Mouse (Mus musculus) CH12.LX (cell line): ENCODE measurements at regions not wholly inside any gene's neighbourhood (a gene's known extent, or its start where the extent isn't known, plus 50 kb on each side); places are given as distances from the start of the nearest gene placed in this dataset.

Source experiments
- DNase-seq: peaks from one replicate; pipeline ENCODE4 v3.0.0-alpha.2; 2013; ENCODE audit errors: extremely low read depth
- H3K27ac ChIP-seq: 2 replicates; pipeline ENCODE4 v1.5.1; 2012; ENCODE audit warnings: low read depth, mild to moderate bottlenecking, control low read depth, moderate library complexity; ENCODE audit not compliant: insufficient read depth
- H3K27me3 ChIP-seq: replicated peaks from 2 replicates; pipeline ENCODE3; 2012; ENCODE audit warnings: inconsistent platforms
- H3K36me3 ChIP-seq, 2 experiments: replicated peaks in 1 of 2; 2 replicates each; pipeline versions ENCODE3 to v1.6.1; 2012; ENCODE audit warnings: inconsistent platforms in 1 of 2, low read length in 1 of 2, mild to moderate bottlenecking in 1 of 2, mixed read lengths in 1 of 2, moderate library complexity in 1 of 2; ENCODE audit not compliant: control insufficient read depth in 1 of 2, insufficient read depth in 1 of 2
- H3K4me1 ChIP-seq, 2 experiments: 2 replicates each; pipeline ENCODE4 v1.6.1; 2012; ENCODE audit warnings: inconsistent platforms in 1 of 2, moderate library complexity in 1 of 2; ENCODE audit not compliant: insufficient read depth in 2 of 2, control insufficient read depth in 1 of 2
- H3K4me2 ChIP-seq: 2 replicates; pipeline ENCODE4 v1.6.1; 2012; ENCODE audit warnings: low read depth, mild to moderate bottlenecking, control low read depth; ENCODE audit not compliant: poor library complexity, insufficient read depth, severe bottlenecking
- H3K4me3 ChIP-seq, 3 experiments: fragments of 150-350 bp in 1 of 3; sonication (generic) in 1 of 3; replicated peaks in 1 of 3; 2 replicates each; pipeline versions ENCODE3 to v1.5.1; 2011 to 2012; ENCODE audit warnings: low read depth in 2 of 3, low read length in 2 of 3, mild to moderate bottlenecking in 2 of 3, moderate library complexity in 2 of 3, control low read depth in 1 of 3, improper control_type of control experiment in 1 of 3, inconsistent platforms in 1 of 3, mixed read lengths in 1 of 3; ENCODE audit not compliant: poor library complexity in 1 of 3
- H3K79me2 ChIP-seq: replicated peaks from 2 replicates; pipeline ENCODE4 v1.6.1; 2012; ENCODE audit warnings: mild to moderate bottlenecking, moderate library complexity; ENCODE audit not compliant: control insufficient read depth, poor library complexity, insufficient read depth, severe bottlenecking; ENCODE audit errors: extremely low read depth
- H3K9ac ChIP-seq: 2 replicates; pipeline ENCODE4 v1.6.1; 2012; ENCODE audit warnings: low read depth, mild to moderate bottlenecking, control low read depth, moderate library complexity; ENCODE audit not compliant: insufficient read depth
- H3K9me3 ChIP-seq: replicated peaks from 2 replicates; pipeline ENCODE3; 2012; ENCODE audit warnings: low read length, inconsistent platforms, mixed read lengths
- BHLHE40 ChIP-seq: IDR thresholded peaks from 2 replicates; pipeline ENCODE4 v1.6.1; 2011; ENCODE audit warnings: mild to moderate bottlenecking, low read depth, low read length, improper control_type of control experiment
- CHD1 ChIP-seq: IDR thresholded peaks from 2 replicates; pipeline ENCODE4 v1.6.1; 2012; ENCODE audit warnings: low read depth, low read length, improper control_type of control experiment, inconsistent platforms
- CHD2 ChIP-seq: IDR thresholded peaks from 2 replicates; pipeline ENCODE4 v1.6.1; 2011; ENCODE audit warnings: low read length, improper control_type of control experiment
- E2F4 ChIP-seq: IDR thresholded peaks from 2 replicates; pipeline ENCODE4 v1.6.1; 2011; ENCODE audit warnings: low read depth, low read length, improper control_type of control experiment; ENCODE audit not compliant: insufficient replicate concordance
- ELF1 ChIP-seq: IDR thresholded peaks from 2 replicates; pipeline ENCODE4 v1.6.1; 2014; ENCODE audit warnings: low read depth, mild to moderate bottlenecking, inconsistent platforms, low read length, improper control_type of control experiment
- EP300 ChIP-seq: IDR thresholded peaks from 2 replicates; pipeline ENCODE4 v1.6.1; 2011; ENCODE audit warnings: low read length, improper control_type of control experiment
- ETS1 ChIP-seq: conservative IDR thresholded peaks from 2 replicates; pipeline ENCODE4 v1.6.1; 2012; ENCODE audit warnings: low read depth, mild to moderate bottlenecking, inconsistent platforms, low read length, improper control_type of control experiment, moderate library complexity
- GABPA ChIP-seq: IDR thresholded peaks from 2 replicates; pipeline ENCODE4 v1.6.1; 2012; ENCODE audit warnings: low read depth, low read length, improper control_type of control experiment, inconsistent platforms; ENCODE audit not compliant: insufficient replicate concordance
- IRF4 ChIP-seq: IDR thresholded peaks from 2 replicates; pipeline ENCODE4 v1.6.1; 2014; ENCODE audit warnings: low read depth, mild to moderate bottlenecking, inconsistent platforms, low read length, improper control_type of control experiment
- JUN ChIP-seq: IDR thresholded peaks from 2 replicates; pipeline ENCODE4 v1.6.1; 2011; ENCODE audit warnings: low read depth, mild to moderate bottlenecking, low read length, improper control_type of control experiment, moderate library complexity; ENCODE audit not compliant: insufficient read depth
- JUND ChIP-seq: conservative IDR thresholded peaks from 2 replicates; pipeline ENCODE4 v1.6.1; 2011; ENCODE audit warnings: low read depth, low read length, improper control_type of control experiment
- KAT2A ChIP-seq: IDR thresholded peaks from 2 replicates; pipeline ENCODE4 v1.6.1; 2012; ENCODE audit warnings: low read length, improper control_type of control experiment, inconsistent platforms; ENCODE audit not compliant: insufficient replicate concordance
- MAX ChIP-seq: IDR thresholded peaks from 2 replicates; pipeline ENCODE4 v1.6.1; 2011; ENCODE audit warnings: low read length, improper control_type of control experiment
- MAZ ChIP-seq: IDR thresholded peaks from 2 replicates; pipeline ENCODE4 v1.6.1; 2012; ENCODE audit warnings: low read depth, mild to moderate bottlenecking, inconsistent platforms, low read length, improper control_type of control experiment, moderate library complexity
- MEF2A ChIP-seq: IDR thresholded peaks from 2 replicates; pipeline ENCODE4 v1.6.1; 2014; ENCODE audit warnings: low read depth, mild to moderate bottlenecking, inconsistent platforms, low read length, improper control_type of control experiment, borderline replicate concordance
- MYC ChIP-seq: IDR thresholded peaks from 2 replicates; pipeline ENCODE4 v1.6.1; 2011; ENCODE audit warnings: low read depth, mild to moderate bottlenecking, improper control_type of control experiment, low read length
- NELFE ChIP-seq: IDR thresholded peaks from 2 replicates; pipeline ENCODE4 v1.6.1; 2011; ENCODE audit warnings: low read depth, low read length, improper control_type of control experiment
- NRF1 ChIP-seq: IDR thresholded peaks from 2 replicates; pipeline ENCODE4 v1.6.1; 2014; ENCODE audit warnings: low read depth, mild to moderate bottlenecking, inconsistent platforms, low read length, improper control_type of control experiment, moderate library complexity
- PAX5 ChIP-seq: IDR thresholded peaks from 2 replicates; pipeline ENCODE4 v1.6.1; 2012; ENCODE audit warnings: low read length, inconsistent platforms, mixed read lengths
- POLR2AphosphoS2 ChIP-seq: IDR thresholded peaks from 2 replicates; pipeline ENCODE4 v1.6.1; 2011; ENCODE audit warnings: low read depth, low read length, improper control_type of control experiment
- RAD21 ChIP-seq: IDR thresholded peaks from 2 replicates; pipeline ENCODE4 v1.6.1; 2011; ENCODE audit warnings: low read depth, mild to moderate bottlenecking, low read length, improper control_type of control experiment, moderate library complexity
- RCOR1 ChIP-seq: conservative IDR thresholded peaks from 2 replicates; pipeline ENCODE4 v1.6.1; 2012; ENCODE audit warnings: low read depth, mild to moderate bottlenecking, inconsistent platforms, low read length, improper control_type of control experiment
- SIN3A ChIP-seq: IDR thresholded peaks from 2 replicates; pipeline ENCODE4 v1.6.1; 2012; ENCODE audit warnings: low read length, improper control_type of control experiment, inconsistent platforms
- TCF12 ChIP-seq: IDR thresholded peaks from 2 replicates; pipeline ENCODE4 v1.6.1; 2014; ENCODE audit warnings: low read depth, mild to moderate bottlenecking, inconsistent platforms, low read length, improper control_type of control experiment
- UBTF ChIP-seq: IDR thresholded peaks from 2 replicates; pipeline ENCODE4 v1.6.1; 2012; ENCODE audit warnings: low read depth, mild to moderate bottlenecking, inconsistent platforms, low read length, improper control_type of control experiment, moderate library complexity
- USF2 ChIP-seq: conservative IDR thresholded peaks from 2 replicates; pipeline ENCODE4 v1.6.1; 2011; ENCODE audit warnings: low read depth, low read length, improper control_type of control experiment
- ZKSCAN1 ChIP-seq: IDR thresholded peaks from 2 replicates; pipeline ENCODE4 v1.6.1; 2012; ENCODE audit warnings: low read depth, inconsistent platforms, low read length, improper control_type of control experiment, borderline replicate concordance
- ZMIZ1 ChIP-seq: IDR thresholded peaks from 2 replicates; pipeline ENCODE4 v1.6.1; 2012; ENCODE audit warnings: low read depth, mild to moderate bottlenecking, inconsistent platforms, low read length, improper control_type of control experiment
- dilution Hi-C: fragments of 300-500 bp; cut with MboI; formaldehyde crosslinking; loops from 2 replicates; pipeline ENCODE4 v1.14.3; 2020; ENCODE audit warnings: low sequenced_read_pairs; ENCODE audit not compliant: extremely low pct_unique_long_range_greater_than_20kb, extremely low pct_ligation_motif_present
- in situ Hi-C: fragments of 300-500 bp; cut with MboI; formaldehyde crosslinking; loops from 3 replicates; pipeline ENCODE4 v1.14.3; 2019; ENCODE audit warnings: low sequenced_read_pairs, low pct_ligation_motif_present, low pct_unique_long_range_greater_than_20kb, mixed read lengths

GRCm38 (mm10) chr3:34427495-34427894, 222.7 kb upstream of the Sox2 start:
- no peak for DNase-seq
- in situ Hi-C loops, result no loop called here
- Histone ChIP-seq H3K27ac (no peak overlapping the region), H3K36me3 (no peaks in the 10 kb centered on the region), H3K4me2 (no peak overlapping the region), H3K79me2 (no peaks in the 10 kb centered on the region), H3K27me3 (no peaks in the 10 kb centered on the region), H3K4me1 (peaks cover 0 to 18% of the 10 kb centered on the region in 2 experiments; a peak in 2 of 4 replicates), H3K9ac (no peak overlapping the region), H3K9me3 (peaks cover 3% of the 10 kb centered on the region), H3K4me3 (no peak overlapping the region)
- dilution Hi-C loops, result no loop called here
- TF ChIP-seq ZKSCAN1, result no peak
- TF ChIP-seq JUND, result no peak
- no peak for TF ChIP-seq SIN3A
- no peak for TF ChIP-seq PAX5
- TF ChIP-seq MAX, result no peak
- TF ChIP-seq POLR2AphosphoS2, result no peak
- TF ChIP-seq IRF4, result no peak
- no peak for TF ChIP-seq CHD1
- no peak for TF ChIP-seq UBTF
- TF ChIP-seq GABPA, result no peak
- TF ChIP-seq TCF12, result no peak
- TF ChIP-seq CHD2, result no peak
- no peak for TF ChIP-seq BHLHE40
- TF ChIP-seq ELF1, result no peak

- DNase-seq, result no peak
- H3K4me3 ChIP-seq, result no peak overlapping the region
- dilution Hi-C loops (no loop called here), in situ Hi-C loops (no loop called here)
- H3K9ac ChIP-seq, result no peak overlapping the region
- peaks cover 0 to 18% of the 10 kb centered on the region in 2 experiments; a peak in 2 of 4 replicates for H3K4me1 ChIP-seq
- TF ChIP-seq MAX, result no peak
- TF ChIP-seq ZMIZ1, result no peak
- TF ChIP-seq JUN, result no peak
- no peak for TF ChIP-seq MEF2A
- no peak for TF ChIP-seq POLR2AphosphoS2
- TF ChIP-seq RAD21, result no peak
- no peak for TF ChIP-seq MAZ
- no peak for TF ChIP-seq ETS1
- no peak for TF ChIP-seq NRF1
- TF ChIP-seq KAT2A, result no peak
- TF ChIP-seq USF2, result no peak
- TF ChIP-seq NELFE, result no peak
- TF ChIP-seq MYC, result no peak
- TF ChIP-seq GABPA, result no peak
- TF ChIP-seq ELF1, result no peak
- TF ChIP-seq EP300, result no peak
- no peak for TF ChIP-seq UBTF
- no peak for TF ChIP-seq RCOR1
- TF ChIP-seq E2F4, result no peak
- no peak for TF ChIP-seq CHD1
- H3K27ac ChIP-seq, result no peak overlapping the region
- H3K4me2 ChIP-seq, result no peak overlapping the region
- H3K27me3 ChIP-seq, result no peaks in the 10 kb centered on the region
- no peaks in the 10 kb centered on the region for H3K79me2 ChIP-seq
- H3K9me3 ChIP-seq, result no peaks in the 10 kb centered on the region
- H3K36me3 ChIP-seq, result no peaks in the 10 kb centered on the region
These were observed 223.2 kb upstream of the Sox2 start for GRCm38 (mm10) chr3:34426955-34427354.
